Mouse (Mus musculus) MN1 (cell line): ENCODE results near the gene Usp17la.
"Not testable (repeated sequence)": the region's sequence is repeated elsewhere in the genome, so short reads cannot be mapped to it uniquely, and the experiment has no call there.

Experiments used
- DNase-seq: peaks from one replicate; pipeline ENCODE4 v3.0.0-alpha.2; 2016; ENCODE audit warnings: low spot score

Usp17la gene

GRCm38 (mm10) chr7:104856709-104857108 lies at the start of gene Usp17la:
Gene Usp17la (plus strand): TSS chr7:104857009.
- DNase-seq, result not testable (repeated sequence)

DNA sequence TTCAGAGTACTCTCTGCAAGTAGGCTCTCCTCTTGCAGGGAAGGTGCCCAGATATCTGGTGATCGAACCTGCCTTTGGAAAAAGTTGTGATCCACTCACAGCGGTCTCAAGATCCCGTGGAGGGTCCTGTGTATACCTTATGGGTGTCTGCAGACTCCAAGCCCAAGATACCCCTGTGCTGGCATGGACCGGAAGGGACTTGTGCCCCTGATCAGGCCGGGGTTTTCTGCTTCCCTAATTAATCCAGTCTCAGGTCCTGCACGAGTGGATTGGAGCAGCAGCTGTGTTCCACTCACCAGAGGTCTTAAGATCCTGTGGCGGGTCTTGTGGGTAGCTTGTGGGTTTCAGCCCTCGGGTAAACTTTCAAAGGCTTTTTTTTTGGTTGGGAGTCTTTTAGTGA lies 46.5 kb upstream of the Usp17la start:
- not testable (repeated sequence) for DNase-seq

DNA sequence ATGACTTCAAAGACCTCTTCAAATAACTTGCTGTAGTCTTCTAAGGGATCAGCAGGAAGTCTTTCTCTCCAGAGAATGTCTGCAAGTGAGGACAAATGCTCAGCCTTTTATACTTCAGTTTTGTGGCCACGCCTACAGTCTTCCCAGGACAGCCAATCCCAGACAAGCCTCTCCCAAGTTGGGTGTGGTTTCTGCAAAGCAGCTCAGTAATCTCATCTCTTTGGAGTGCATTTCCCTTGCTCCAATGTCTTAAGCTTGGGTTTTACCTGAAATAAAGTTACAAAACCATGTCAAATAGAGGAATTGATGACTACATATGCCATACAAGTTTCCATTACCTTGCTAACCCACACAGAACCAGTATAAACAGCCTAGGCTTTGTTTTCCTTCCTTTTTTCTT lies 14.3 kb upstream of the Usp17la start, which contains the start of gene Usp17lb:
Gene Usp17lb (minus strand): TSS at position 101 of the 400 bp plus-strand sequence.
- DNase-seq, result no peak

DNA sequence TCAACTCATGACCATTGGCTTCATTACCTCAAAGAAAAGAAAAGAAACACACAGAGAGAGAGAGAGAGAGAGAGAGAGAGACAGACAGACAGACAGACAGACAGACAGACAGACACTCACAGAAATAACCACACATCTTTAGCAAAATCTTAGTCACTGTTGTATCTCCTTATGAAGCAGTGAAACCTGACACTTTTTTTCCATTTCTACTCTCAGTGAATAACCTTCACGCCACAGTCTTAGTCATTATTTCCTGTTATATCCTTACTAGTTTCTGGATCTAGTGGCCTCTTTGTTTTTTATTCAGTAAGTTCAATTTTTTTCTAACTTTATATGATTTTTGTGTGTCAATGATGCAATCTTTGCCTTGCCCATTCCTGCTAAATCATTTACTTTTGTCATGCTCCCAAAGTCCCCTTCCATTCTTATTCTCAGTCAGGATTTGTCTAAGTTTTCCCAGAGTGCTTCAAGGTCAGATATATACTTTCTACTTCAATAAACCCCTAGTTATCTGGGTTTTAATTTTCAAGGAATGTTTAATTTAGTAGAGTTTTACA lies 13.0 kb upstream of the Usp17la start:
- no peak for DNase-seq

- DNase-seq, result not testable (repeated sequence)
Measured at GRCm38 (mm10) chr7:104851546-104851945, 5.3 kb upstream of the Usp17la start.

- DNase-seq, result no peak
Measured at GRCm38 (mm10) chr7:104855248-104855750, 1.5 kb upstream of the Usp17la start.

DNA sequence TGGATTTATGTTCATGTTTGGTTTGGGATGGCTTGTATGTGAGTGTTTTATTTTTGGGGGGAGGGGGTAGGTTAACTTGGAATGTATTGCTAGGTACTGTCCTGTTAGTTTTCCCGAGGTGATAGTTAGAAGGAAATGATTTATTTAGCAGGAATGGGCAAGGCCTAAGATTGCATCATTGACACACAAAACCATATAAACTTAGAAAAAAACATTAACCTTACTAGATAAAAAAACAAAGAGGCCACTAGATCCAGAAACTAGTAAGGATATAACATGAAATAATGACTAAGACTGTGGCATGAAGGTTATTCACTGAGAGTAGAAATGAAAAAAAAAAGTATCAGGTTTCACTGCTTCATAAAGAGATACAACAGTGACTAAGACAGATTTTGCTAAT lies 874 bp downstream of the Usp17la start:
- no peak for DNase-seq

- DNase-seq, result no peak
Measured at GRCm38 (mm10) chr7:104861381-104861780, 4.6 kb downstream of the Usp17la start.

GRCm38 (mm10) chr7:104877731-104878130 lies 20.9 kb downstream of the Usp17la start, which contains the start of gene Olfr665:
Gene Olfr665 (plus strand): TSS chr7:104878031.
- DNase-seq, result no peak

DNA sequence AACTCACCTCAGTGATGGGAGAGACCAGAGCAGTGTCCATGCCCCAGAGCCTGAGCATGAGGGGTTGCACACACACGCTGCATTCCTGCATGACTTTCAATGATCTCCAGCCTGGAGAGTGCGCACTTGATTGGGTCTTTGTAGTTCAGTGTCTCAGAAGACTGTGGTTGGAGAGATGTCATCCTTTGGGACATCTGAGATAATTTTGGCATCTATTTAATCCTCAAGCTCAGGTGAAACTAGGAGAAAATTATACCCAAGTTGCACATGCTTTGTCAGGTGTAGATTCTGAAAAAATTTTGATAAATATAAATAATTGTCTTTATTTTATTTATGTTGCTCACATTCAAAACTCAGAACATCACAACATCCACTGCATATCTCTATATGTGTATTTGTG lies 39.0 kb downstream of the Usp17la start, which contains the start of gene Olfr666:
Gene Olfr666 (minus strand): TSS at position 101 of the 400 bp plus-strand sequence.
- no peak for DNase-seq
